Mouse (Mus musculus) spleen, adult 2 months (tissue): ENCODE results near the gene Glyr1.

Experiments
- CTCF ChIP-seq: fragments of 200-500 bp; IDR thresholded peaks from 2 replicates; pipeline ENCODE4 v1.5.1; 2011; ENCODE audit warnings: mild to moderate bottlenecking, inconsistent platforms; ENCODE audit not compliant: insufficient read depth, insufficient read length, insufficient replicate concordance; ENCODE audit errors: extremely low read depth
- POLR2A ChIP-seq: fragments of 200-500 bp; IDR thresholded peaks from 2 replicates; pipeline ENCODE4 v1.6.1; 2011; ENCODE audit warnings: low read depth, low read length, inconsistent platforms

GRCm38 (mm10) chr16:5008076-5008475 is 41.6 kb downstream of the Glyr1 start:
- TF ChIP-seq CTCF (no peak), POLR2A (no peak)
